Mouse (Mus musculus) monocyte, adult 5-6 weeks (primary cell): ENCODE measurements around the gene Nasp. TPM values are rescaled to one million over a fixed set of nuclear protein-coding genes. Genes with fewer than 3 reads are reported as not detected.
A peak's percentile ranks its signal among the peaks of the same experiment; 100 is the strongest.

Experiments
- ATAC-seq: fragments of 153-309, 156-312 bp; replicated peaks from 2 replicates; pipeline ENCODE4 v1.8.0; 2017; ENCODE audit warnings: mild to moderate bottlenecking; ENCODE audit not compliant: low TSS enrichment, insufficient number of reproducible peaks, severe bottlenecking, poor library complexity, low FRiP score
- total RNA-seq: library from RNA; stranded (forward); fragments of 200-1000, 200-491, 200-594 nt; gene quantifications from 3 replicates; pipeline ENCODE4 v1.2.3, GENCODE M21; 2017

Gene Nasp
- total RNA-seq, 1 experiment from 2014 or later, result 146 TPM

GRCm38 (mm10) chr4:116645624-116646023, 17.9 kb upstream of the Nasp start:
- no peak for ATAC-seq

GRCm38 (mm10) chr4:116644326-116644725, 16.6 kb upstream of the Nasp start:
- ATAC-seq, result peak; percentile 71; the same call in 1 of the 2 replicates

- no peak for ATAC-seq
Measured at GRCm38 (mm10) chr4:116642071-116642470, 14.3 kb upstream of the Nasp start.

GRCm38 (mm10) chr4:116638821-116639220, 11.1 kb upstream of the Nasp start:
- ATAC-seq, result no peak

GRCm38 (mm10) chr4:116635197-116635596, 7.5 kb upstream of the Nasp start:
- ATAC-seq, result no peak

- peak; percentile 88 for ATAC-seq
Measured at GRCm38 (mm10) chr4:116627359-116627716, 403 bp downstream of the Nasp start.

GRCm38 (mm10) chr4:116626658-116627358, 933 bp downstream of the Nasp start:
- ATAC-seq, result peak; percentile 57

- ATAC-seq, result no peak
Measured at GRCm38 (mm10) chr4:116624831-116625230, 2.9 kb downstream of the Nasp start.

GRCm38 (mm10) chr4:116615237-116615636, 12.5 kb downstream of the Nasp start:
- ATAC-seq, result no peak

GRCm38 (mm10) chr4:116612621-116613020, 15.1 kb downstream of the Nasp start:
- ATAC-seq, result no peak

- peak; percentile 91 for ATAC-seq
Measured at GRCm38 (mm10) chr4:116596978-116597881, 30.5 kb downstream of the Nasp start.

GRCm38 (mm10) chr4:116596379-116596778, 31.4 kb downstream of the Nasp start, which contains the start of gene Ccdc17:
Ccdc17 (plus strand) TSS chr4:116596654.
- ATAC-seq, result no peak

GRCm38 (mm10) chr4:116595793-116596192, 31.9 kb downstream of the Nasp start:
- no peak for ATAC-seq

GRCm38 (mm10) chr4:116558151-116558882, 69.4 kb downstream of the Nasp start:
- no peak for ATAC-seq

- peak; percentile 86 for ATAC-seq
Measured at GRCm38 (mm10) chr4:116557306-116558121, 70.2 kb downstream of the Nasp start, which contains the start of gene Gpbp1l1. Gpbp1l1 (plus strand) TSS chr4:116557658.

GRCm38 (mm10) chr4:116556561-116557305, 71.0 kb downstream of the Nasp start:
- peak; percentile 91 for ATAC-seq

GRCm38 (mm10) chr4:116555413-116556300, 72.1 kb downstream of the Nasp start, which contains the start of gene Tmem69:
Tmem69 (minus strand) TSS chr4:116555936.
- ATAC-seq, result peak; percentile 19
